Mouse (Mus musculus) thymus, adult 2 months (tissue): ENCODE results near the gene Egr4.

Source experiments
- CTCF ChIP-seq: fragments of 200-500 bp; IDR thresholded peaks from 2 replicates; pipeline ENCODE4 v1.5.1; 2012; ENCODE audit warnings: mild to moderate bottlenecking, control low read depth, low read length, moderate library complexity, borderline replicate concordance; ENCODE audit not compliant: control insufficient read depth, poor library complexity, insufficient read depth; ENCODE audit errors: extremely low read depth
- POLR2A ChIP-seq: fragments of 200-500 bp; IDR thresholded peaks from 2 replicates; pipeline ENCODE4 v1.6.1; 2012; ENCODE audit warnings: mild to moderate bottlenecking, low read length, control low read depth, moderate library complexity; ENCODE audit not compliant: control insufficient read depth, poor library complexity, insufficient read depth; ENCODE audit errors: extremely low read depth

DNA sequence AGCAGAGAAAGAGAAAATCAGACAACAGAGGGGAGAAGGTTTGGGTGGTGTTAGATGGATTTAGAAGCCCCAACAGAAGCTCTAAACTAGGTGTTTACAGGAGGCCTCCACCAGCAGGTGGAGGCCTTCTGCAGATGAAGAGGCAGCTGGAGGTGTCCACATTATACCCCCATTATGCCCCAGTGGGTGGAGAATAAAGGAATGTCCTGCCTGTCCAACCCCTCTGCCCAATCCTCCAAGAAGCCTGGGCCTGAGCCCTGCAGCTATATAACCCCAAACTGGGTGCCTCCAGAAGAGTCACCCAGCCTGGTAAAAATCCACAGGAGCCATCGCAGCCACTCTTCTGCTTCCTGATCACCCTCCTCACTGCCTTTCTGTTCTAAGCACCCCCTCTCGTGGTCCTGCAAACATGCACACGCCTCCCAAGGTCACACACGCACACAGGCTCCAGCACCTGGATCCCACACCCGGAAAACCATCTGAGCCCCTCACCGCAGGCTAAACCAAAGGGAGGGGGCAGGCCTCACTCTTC, 11.8 kb downstream of the Egr4 start:
- TF ChIP-seq POLR2A (no peak), CTCF (no peak)
